Mouse (Mus musculus) neural tube, embryonic 12.5 days (tissue): ENCODE measurements around the gene Lmo2. TPM values are rescaled to one million over a fixed set of nuclear protein-coding genes. Genes with fewer than 3 reads are reported as not detected.

Source experiments
- ATAC-seq: fragments of 200-750 bp; cut with Nextera tagmentation; 2 replicates; pipeline ENCODE4 v1.8.0; 2017; ENCODE audit warnings: low read depth, mild to moderate bottlenecking, moderate TSS enrichment, moderate library complexity; ENCODE audit not compliant: low FRiP score
- H3K27ac ChIP-seq: fragments of 300-500 bp; sonication (generic); 2 replicates; pipeline ENCODE4 v1.5.1; 2016
- H3K27me3 ChIP-seq: fragments of 300-500 bp; sonication (generic); replicated peaks from 2 replicates; pipeline ENCODE4 v1.6.1; 2016; ENCODE audit warnings: mild to moderate bottlenecking
- H3K36me3 ChIP-seq: fragments of 300-500 bp; sonication (generic); 2 replicates; pipeline ENCODE4 v1.6.1; 2016; ENCODE audit warnings: mild to moderate bottlenecking
- H3K4me1 ChIP-seq: fragments of 300-500 bp; sonication (generic); 2 replicates; pipeline ENCODE4 v1.6.1; 2016
- H3K4me2 ChIP-seq: fragments of 300-500 bp; sonication (generic); replicated peaks from 2 replicates; pipeline ENCODE4 v1.6.1; 2016; ENCODE audit warnings: mild to moderate bottlenecking
- H3K4me3 ChIP-seq: fragments of 300-500 bp; sonication (generic); 2 replicates; pipeline ENCODE4 v1.5.1; 2016
- H3K9ac ChIP-seq: fragments of 300-500 bp; sonication (generic); 2 replicates; pipeline ENCODE4 v1.6.1; 2016; ENCODE audit warnings: mild to moderate bottlenecking
- H3K9me3 ChIP-seq: fragments of 300-500 bp; sonication (generic); 2 replicates; pipeline ENCODE4 v1.6.1; 2016; ENCODE audit warnings: mild to moderate bottlenecking
- WGBS: fragments of 180-500 bp; shearing (Covaris S2); methylation state at CpG from one replicate; pipeline ENCODE4 v1.1.7; 2016; 5-methylcytosine and 5-hydroxymethylcytosine counted together
- polyA plus RNA-seq: library from polyadenylated mRNA; unstranded; fragments of >200 nt; fragmentation: Nextera tagmentation; extraction: Ambion mirVana; gene quantifications from 2 replicates; pipeline ENCODE4 v1.2.1, GENCODE M21; 2016

Gene Lmo2
- polyA plus RNA-seq, 1 experiment from 2014 or later, result 44.2 TPM

GRCm38 (mm10) chr2:103931511-103931911 lies 26.3 kb upstream of the Lmo2 start:
- Histone ChIP-seq H3K9ac (no peak overlapping the region), H3K27ac (no peak overlapping the region), H3K36me3 (no peaks in the 10 kb centered on the region), H3K9me3 (no peaks in the 10 kb centered on the region), H3K27me3 (no peaks in the 10 kb centered on the region), H3K4me2 (no peak overlapping the region), H3K4me3 (no peak overlapping the region), H3K4me1 (peaks cover 21% of the 10 kb centered on the region)
- no peak for ATAC-seq
- WGBS, result 78% methylated on average over 7 of the region's 7 CpGs

- Histone ChIP-seq H3K4me1 (peaks cover 21% of the 10 kb centered on the region), H3K9me3 (no peaks in the 10 kb centered on the region), H3K36me3 (no peaks in the 10 kb centered on the region), H3K27me3 (no peaks in the 10 kb centered on the region), H3K27ac (no peak overlapping the region), H3K9ac (no peak overlapping the region), H3K4me2 (no peak overlapping the region), H3K4me3 (no peak overlapping the region)
- 57% methylated on average over 2 of the region's 2 CpGs for WGBS
- ATAC-seq, result no peak
These were observed 25.8 kb upstream of the Lmo2 start for GRCm38 (mm10) chr2:103932025-103932424.

- ATAC-seq, result no peak
- no peak overlapping the region for H3K4me3 ChIP-seq
- WGBS, result 73% methylated on average over 9 of the region's 9 CpGs
- no peak overlapping the region for H3K9ac ChIP-seq
- no peak overlapping the region for H3K4me2 ChIP-seq
- no peaks in the 10 kb centered on the region for H3K27me3 ChIP-seq
- H3K36me3 ChIP-seq, result no peaks in the 10 kb centered on the region
- no peaks in the 10 kb centered on the region for H3K9me3 ChIP-seq
- peaks cover 21% of the 10 kb centered on the region for H3K4me1 ChIP-seq
- no peak overlapping the region for H3K27ac ChIP-seq
These were observed 25.3 kb upstream of the Lmo2 start for GRCm38 (mm10) chr2:103932480-103932879.

- no peak for ATAC-seq
- 42% methylated on average over 7 of the region's 7 CpGs for WGBS
These were observed 23.5 kb upstream of the Lmo2 start for GRCm38 (mm10) chr2:103934270-103934669.

GRCm38 (mm10) chr2:103934670-103935069 lies 23.1 kb upstream of the Lmo2 start:
- H3K9ac ChIP-seq, result no peak overlapping the region
- H3K4me2 ChIP-seq, result no peak overlapping the region
- no peaks in the 10 kb centered on the region for H3K9me3 ChIP-seq
- no peak for ATAC-seq
- 83% methylated on average over 3 of the region's 3 CpGs for WGBS
- peaks cover 21% of the 10 kb centered on the region for H3K4me1 ChIP-seq
- H3K36me3 ChIP-seq, result no peaks in the 10 kb centered on the region
- no peak overlapping the region for H3K27ac ChIP-seq
- no peak overlapping the region for H3K4me3 ChIP-seq
- H3K27me3 ChIP-seq, result no peaks in the 10 kb centered on the region

More at GRCm38 (mm10) chr2:103934270-103934669, 23.5 kb upstream of the Lmo2 start:
- Histone ChIP-seq H3K27ac (no peak overlapping the region), H3K4me3 (no peak overlapping the region), H3K4me2 (no peak overlapping the region), H3K36me3 (no peaks in the 10 kb centered on the region), H3K9me3 (no peaks in the 10 kb centered on the region), H3K9ac (no peak overlapping the region), H3K27me3 (no peaks in the 10 kb centered on the region), H3K4me1 (peaks cover 21% of the 10 kb centered on the region)

- no peak for ATAC-seq
- no peak overlapping the region for H3K4me2 ChIP-seq
- no peaks in the 10 kb centered on the region for H3K36me3 ChIP-seq
- H3K4me3 ChIP-seq, result no peak overlapping the region
- no peaks in the 10 kb centered on the region for H3K9me3 ChIP-seq
- peaks cover 17% of the 10 kb centered on the region for H3K4me1 ChIP-seq
- WGBS, result 53% methylated on average over 10 of the region's 10 CpGs
- H3K27ac ChIP-seq, result no peak overlapping the region
- H3K27me3 ChIP-seq, result no peaks in the 10 kb centered on the region
- H3K9ac ChIP-seq, result no peak overlapping the region
These were observed 21.9 kb upstream of the Lmo2 start for GRCm38 (mm10) chr2:103935691-103936435.

GRCm38 (mm10) chr2:103936666-103937065 lies 21.1 kb upstream of the Lmo2 start:
- Histone ChIP-seq H3K27ac (no peak overlapping the region), H3K4me1 (peaks cover 13% of the 10 kb centered on the region), H3K9ac (no peak overlapping the region), H3K27me3 (no peaks in the 10 kb centered on the region), H3K4me2 (no peak overlapping the region), H3K36me3 (no peaks in the 10 kb centered on the region), H3K9me3 (no peaks in the 10 kb centered on the region), H3K4me3 (no peak overlapping the region)
- ATAC-seq, result no peak
- 95% methylated on average over 2 of the region's 2 CpGs for WGBS

GRCm38 (mm10) chr2:103937670-103938069 lies 20.1 kb upstream of the Lmo2 start:
- Histone ChIP-seq H3K36me3 (no peaks in the 10 kb centered on the region), H3K4me1 (peaks cover 8% of the 10 kb centered on the region), H3K27me3 (no peaks in the 10 kb centered on the region), H3K9me3 (no peaks in the 10 kb centered on the region), H3K27ac (no peak overlapping the region), H3K9ac (no peak overlapping the region), H3K4me3 (no peak overlapping the region), H3K4me2 (no peak overlapping the region)
- 73% methylated on average over 2 of the region's 2 CpGs for WGBS
- no peak for ATAC-seq

GRCm38 (mm10) chr2:103938573-103938972 lies 19.2 kb upstream of the Lmo2 start:
- 82% methylated on average over 1 of the region's 1 CpGs for WGBS
- Histone ChIP-seq H3K27ac (no peak overlapping the region), H3K36me3 (no peaks in the 10 kb centered on the region), H3K27me3 (no peaks in the 10 kb centered on the region), H3K9ac (no peak overlapping the region), H3K4me3 (no peak overlapping the region), H3K9me3 (no peaks in the 10 kb centered on the region), H3K4me1 (peaks cover 8% of the 10 kb centered on the region), H3K4me2 (no peak overlapping the region)
- ATAC-seq, result no peak

GRCm38 (mm10) chr2:103939003-103939402 lies 18.8 kb upstream of the Lmo2 start:
- no peak for ATAC-seq
- Histone ChIP-seq H3K4me3 (no peak overlapping the region), H3K9ac (no peak overlapping the region), H3K9me3 (no peaks in the 10 kb centered on the region), H3K4me1 (peaks cover 8% of the 10 kb centered on the region), H3K4me2 (no peak overlapping the region), H3K27ac (no peak overlapping the region), H3K36me3 (no peaks in the 10 kb centered on the region), H3K27me3 (no peaks in the 10 kb centered on the region)

- Histone ChIP-seq H3K4me1 (peaks cover 2% of the 10 kb centered on the region; the same call in 1 of the 2 replicates), H3K36me3 (no peaks in the 10 kb centered on the region), H3K27me3 (no peaks in the 10 kb centered on the region), H3K27ac (no peak overlapping the region), H3K9ac (no peak overlapping the region), H3K9me3 (no peaks in the 10 kb centered on the region), H3K4me2 (no peak overlapping the region), H3K4me3 (no peak overlapping the region)
- WGBS, result 72% methylated on average over 3 of the region's 3 CpGs
- no peak for ATAC-seq
These were observed 16.7 kb upstream of the Lmo2 start for GRCm38 (mm10) chr2:103941085-103941484.

GRCm38 (mm10) chr2:103944859-103945258 lies 12.9 kb upstream of the Lmo2 start:
- H3K9me3 ChIP-seq, result no peaks in the 10 kb centered on the region

GRCm38 (mm10) chr2:103945571-103946092 lies 12.2 kb upstream of the Lmo2 start:
- Histone ChIP-seq H3K9me3 (no peaks in the 10 kb centered on the region), H3K27me3 (no peaks in the 10 kb centered on the region), H3K4me1 (no peaks in the 10 kb centered on the region), H3K9ac (no peak overlapping the region), H3K4me3 (no peak overlapping the region), H3K4me2 (no peak overlapping the region), H3K36me3 (no peaks in the 10 kb centered on the region), H3K27ac (no peak overlapping the region)
- WGBS, result 79% methylated on average over 5 of the region's 5 CpGs
- ATAC-seq, result no peak

More at GRCm38 (mm10) chr2:103944859-103945258, 12.9 kb upstream of the Lmo2 start:
- no peak overlapping the region for H3K9ac ChIP-seq
- H3K27ac ChIP-seq, result no peak overlapping the region
- no peak overlapping the region for H3K4me3 ChIP-seq
- no peaks in the 10 kb centered on the region for H3K36me3 ChIP-seq
- no peaks in the 10 kb centered on the region for H3K27me3 ChIP-seq
- no peak overlapping the region for H3K4me2 ChIP-seq
- WGBS, result 90% methylated on average over 2 of the region's 2 CpGs
- H3K4me1 ChIP-seq, result no peaks in the 10 kb centered on the region
- ATAC-seq, result no peak
